In genomic region chr17:62625646-62626020, GRCm38 (mm10) we compare ENCODE assay signal across 14 mouse cellular contexts.
DNase-seq lines count a peak whose midpoint lies in the region; ATAC-seq and TF ChIP-seq lines count a peak whose summit lies in the region.
"Had no signal": no experiment of that assay in that cellular context is flagged by ENCODE, and none has a peak within 500 bp of the region (broad histone marks: within the 10 kb centered on the region; RNA-seq: fewer than 3 reads in every experiment).

No protein-coding gene starts in this region.

- no peaks in the 10 kb centered on the region for H3K9me3 ChIP-seq in kidney, embryonic 14.5 days (ENCODE audit: control insufficient read depth, low read length)
- no peaks in the 10 kb centered on the region for H3K9me3 ChIP-seq in embryonic facial prominence, embryonic 14.5 days (ENCODE audit: control insufficient read depth, low read length)
- no peaks in the 10 kb centered on the region for H3K9me3 ChIP-seq in hindbrain, postnatal 0 days (ENCODE audit: low read length)
- H3K9me3 ChIP-seq in neural tube, embryonic 14.5 days (ENCODE audit: control insufficient read depth, low read length), result no peaks in the 10 kb centered on the region
- H3K9me3 ChIP-seq: embryonic facial prominence, embryonic 12.5 days; liver, embryonic 15.5 days; stomach, embryonic 15.5 days had no signal

- peak; percentile 46; the same call in 1 of the 2 replicates for ATAC-seq in kidney, embryonic 14.5 days (ENCODE audit: low FRiP score, low TSS enrichment)
- ATAC-seq in embryonic facial prominence, embryonic 14.5 days (ENCODE audit: low read depth), result no peak
- 0 out of 2 replicates have a peak, but pooled peaks have one; percentile 40 for ATAC-seq in hindbrain, postnatal 0 days
- ATAC-seq in neural tube, embryonic 14.5 days (ENCODE audit: low read depth), result peak; percentile 64
- ATAC-seq in inflammation-experienced regulatory T-cells, adult 6 months, result no peak

- no peaks in the 10 kb centered on the region for H3K27me3 ChIP-seq in kidney, embryonic 14.5 days (ENCODE audit: control insufficient read depth, insufficient read depth, low read length)
- no peaks in the 10 kb centered on the region for H3K27me3 ChIP-seq in embryonic facial prominence, embryonic 14.5 days (replicated peaks; ENCODE audit: control insufficient read depth, insufficient read depth, low read length)
- H3K27me3 ChIP-seq in hindbrain, postnatal 0 days (ENCODE audit: insufficient read depth, low read length), result no peaks in the 10 kb centered on the region
- H3K27me3 ChIP-seq in neural tube, embryonic 14.5 days (ENCODE audit: control insufficient read depth, insufficient read depth, low read length), result no peaks in the 10 kb centered on the region
- H3K27me3 ChIP-seq: CH12.LX; embryonic facial prominence, embryonic 12.5 days; liver, embryonic 15.5 days; stomach, embryonic 15.5 days had no signal

- H3K36me3 ChIP-seq in kidney, embryonic 14.5 days (ENCODE audit: control insufficient read depth, insufficient read depth, low read length), result no peaks in the 10 kb centered on the region
- no peaks in the 10 kb centered on the region for H3K36me3 ChIP-seq in embryonic facial prominence, embryonic 14.5 days (ENCODE audit: control insufficient read depth, insufficient read depth, low read length)
- no peaks in the 10 kb centered on the region for H3K36me3 ChIP-seq in hindbrain, postnatal 0 days (ENCODE audit: insufficient read depth, low read length)
- no peaks in the 10 kb centered on the region for H3K36me3 ChIP-seq in neural tube, embryonic 14.5 days (ENCODE audit: control insufficient read depth, insufficient read depth, low read length)
- H3K36me3 ChIP-seq: embryonic facial prominence, embryonic 12.5 days; liver, embryonic 15.5 days; stomach, embryonic 15.5 days had no signal

- no peak overlapping the region for H3K27ac ChIP-seq in kidney, embryonic 14.5 days (ENCODE audit: low read depth, low read length)
- H3K27ac ChIP-seq in embryonic facial prominence, embryonic 14.5 days (replicated peaks; ENCODE audit: low read depth, low read length), result no peak overlapping the region
- H3K27ac ChIP-seq in hindbrain, postnatal 0 days, result no peak overlapping the region
- H3K27ac ChIP-seq in neural tube, embryonic 14.5 days (ENCODE audit: low read depth, low read length), result peak overlapping the region; percentile 55; the same call in 1 of the 2 replicates
- H3K27ac ChIP-seq: embryonic facial prominence, embryonic 12.5 days; liver, embryonic 15.5 days; stomach, embryonic 15.5 days had no signal

- H3K4me3 ChIP-seq in kidney, embryonic 14.5 days (ENCODE audit: low read length), result no peak overlapping the region
- H3K4me3 ChIP-seq in embryonic facial prominence, embryonic 14.5 days (ENCODE audit: low read depth, low read length), result no peak overlapping the region
- H3K4me3 ChIP-seq in hindbrain, postnatal 0 days (ENCODE audit: low read length), result no peak overlapping the region
- no peak overlapping the region for H3K4me3 ChIP-seq in neural tube, embryonic 14.5 days (ENCODE audit: low read depth, low read length)
- H3K4me3 ChIP-seq: embryonic facial prominence, embryonic 12.5 days; liver, embryonic 15.5 days; stomach, embryonic 15.5 days had no signal

- WGBS in kidney, embryonic 14.5 days, result 38% methylated on average over 8 of the region's 8 CpGs
- WGBS in embryonic facial prominence, embryonic 14.5 days, result 20% methylated on average over 8 of the region's 8 CpGs
- WGBS in hindbrain, postnatal 0 days, result 32% methylated on average over 8 of the region's 8 CpGs
- 31% methylated on average over 8 of the region's 8 CpGs for WGBS in neural tube, embryonic 14.5 days

- DNase-seq in kidney, adult 18-20 months, result no peak
- peak; percentile 72 for DNase-seq in embryonic facial prominence, embryonic 14.5 days (ENCODE audit: low spot score)
- peak; percentile 38 for DNase-seq in hindbrain, postnatal 0 days (ENCODE audit: low spot score)
- DNase-seq in layer of hippocampus, adult 18-20 months (ENCODE audit: low spot score in 2 of 2), result no peak
- DNase-seq: adrenal gland, postnatal 25 days; cerebellum, adult 11 months; lung, postnatal 4 days had no signal

- TF ChIP-seq CTCF in hindbrain, postnatal 0 days (IDR thresholded peaks at IDR 0.05; ENCODE audit: low read depth), result no peak

- H3K4me2 ChIP-seq in kidney, embryonic 14.5 days (replicated peaks; ENCODE audit: low read depth, low read length), result no peak overlapping the region
- no peak overlapping the region for H3K4me2 ChIP-seq in embryonic facial prominence, embryonic 14.5 days (ENCODE audit: low read depth, low read length)
- no peak overlapping the region for H3K4me2 ChIP-seq in hindbrain, postnatal 0 days (ENCODE audit: low read depth, low read length)
- no peak overlapping the region for H3K4me2 ChIP-seq in neural tube, embryonic 14.5 days (ENCODE audit: low read depth, low read length)
- H3K4me2 ChIP-seq: embryonic facial prominence, embryonic 12.5 days; liver, embryonic 15.5 days; stomach, embryonic 15.5 days had no signal

- no peak overlapping the region for H3K9ac ChIP-seq in kidney, embryonic 14.5 days (ENCODE audit: low read depth, low read length)
- H3K9ac ChIP-seq in embryonic facial prominence, embryonic 14.5 days (ENCODE audit: low read depth, low read length), result no peak overlapping the region
- no peak overlapping the region for H3K9ac ChIP-seq in hindbrain, postnatal 0 days (replicated peaks; ENCODE audit: low read length)
- H3K9ac ChIP-seq in neural tube, embryonic 14.5 days (replicated peaks; ENCODE audit: low read depth, low read length), result no peak overlapping the region
- H3K9ac ChIP-seq: embryonic facial prominence, embryonic 12.5 days; liver, embryonic 15.5 days; stomach, embryonic 15.5 days had no signal

- H3K4me1 ChIP-seq in kidney, embryonic 14.5 days (ENCODE audit: control insufficient read depth, insufficient read depth, low read length), result 0 out of 2 replicates have a peak, but pooled peaks cover 5% of the 10 kb centered on the region
- peaks cover 13% of the 10 kb centered on the region; the same call in 1 of the 2 replicates for H3K4me1 ChIP-seq in embryonic facial prominence, embryonic 14.5 days (ENCODE audit: control insufficient read depth, insufficient read depth, low read length)
- H3K4me1 ChIP-seq in hindbrain, postnatal 0 days (ENCODE audit: insufficient read depth, low read length), result no peaks in the 10 kb centered on the region
- H3K4me1 ChIP-seq in neural tube, embryonic 14.5 days (ENCODE audit: control insufficient read depth, insufficient read depth, low read length), result peaks cover 11% of the 10 kb centered on the region
- H3K4me1 ChIP-seq: liver, embryonic 15.5 days; stomach, embryonic 15.5 days had no signal

Comparison
In these comparisons a context has a peak if more than half of its experiments do, and no peak if none do; other contexts are left out.
1. ATAC-seq: peak in kidney, embryonic 14.5 days (single experiment), hindbrain, postnatal 0 days (single experiment) and neural tube, embryonic 14.5 days (single experiment); none in embryonic facial prominence, embryonic 14.5 days (single experiment) and inflammation-experienced regulatory T-cells, adult 6 months (single experiment).
2. DNase-seq: peak in embryonic facial prominence, embryonic 14.5 days (single experiment) and hindbrain, postnatal 0 days (single experiment); none in kidney, adult 18-20 months (single experiment) and layer of hippocampus, adult 18-20 months (0 of 2).